Mouse (Mus musculus): ENCODE measurements around the gene Gm3238. TPM values are rescaled to one million over a fixed set of nuclear protein-coding genes. Genes with fewer than 3 reads are reported as not detected.
A peak's percentile ranks its signal among the peaks of the same experiment; 100 is the strongest.
"Not testable (repeated sequence)": the region's sequence is repeated elsewhere in the genome, so short reads cannot be mapped to it uniquely, and the experiment has no call there.

The Gm3238 gene
- total and polyA plus RNA-seq, 3 experiments = not detected

DNA sequence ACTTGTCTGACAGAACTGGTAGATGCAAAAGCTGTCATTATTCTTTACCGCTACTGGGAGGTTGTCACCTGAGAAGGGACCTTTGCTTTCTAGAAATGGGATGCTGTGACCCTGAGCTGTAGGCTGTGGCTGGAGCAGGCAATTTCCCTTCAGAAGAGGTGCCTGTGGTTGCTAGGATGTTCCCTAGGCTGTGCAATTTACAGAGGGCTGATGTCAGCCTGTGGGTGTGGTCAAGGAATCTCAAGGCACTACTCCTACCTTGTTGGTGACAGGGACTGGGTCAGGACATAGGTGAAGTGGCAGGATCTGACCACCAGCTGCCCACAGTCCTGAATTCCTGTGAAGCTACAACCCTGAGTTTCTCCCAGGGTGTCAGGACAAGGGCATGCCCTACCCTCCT lies 1.4 kb downstream of the Gm3238 start:
- Histone ChIP-seq H3K4me3 (replicated peaks in 1 of 3; ENCODE audit: low read depth in 2 of 3, low read length in 2 of 3, poor library complexity in 1 of 3) (no peak overlapping the region), H3K27me3 (replicated peaks) (peaks cover 42% of the 10 kb centered on the region), H3K79me2 (replicated peaks; ENCODE audit: control insufficient read depth, extremely low read depth, insufficient read depth, poor library complexity, severe bottlenecking) (no peaks in the 10 kb centered on the region), H3K9ac (ENCODE audit: insufficient read depth, low read depth) (no peak overlapping the region), H3K36me3 (replicated peaks in 1 of 2; ENCODE audit: control insufficient read depth in 1 of 2, insufficient read depth in 1 of 2, low read length in 1 of 2) (no peaks in the 10 kb centered on the region), H3K9me3 (replicated peaks; ENCODE audit: low read length) (no peaks in the 10 kb centered on the region), H3K4me2 (ENCODE audit: insufficient read depth, low read depth, poor library complexity, severe bottlenecking) (no peak overlapping the region), H3K27ac (ENCODE audit: insufficient read depth, low read depth) (no peak overlapping the region), H3K4me1 (ENCODE audit: control insufficient read depth in 1 of 2, insufficient read depth in 2 of 2) (no peaks in the 10 kb centered on the region)
- no peak for DNase-seq (ENCODE audit: extremely low read depth)
- TF ChIP-seq CTCF (conservative IDR thresholded peaks at IDR 0.05 in 1 of 2, IDR thresholded peaks at IDR 0.05 in 1 of 2; ENCODE audit: low read depth in 2 of 2, low read length in 2 of 2) (no peak), JUN (IDR thresholded peaks at IDR 0.05; ENCODE audit: insufficient read depth, low read depth, low read length) (no peak), TBP (conservative IDR thresholded peaks at IDR 0.05; ENCODE audit: low read depth, low read length) (no peak)
- dilution Hi-C loops (cut with MboI; ENCODE audit: extremely low pct_ligation_motif_present, extremely low pct_unique_long_range_greater_than_20kb, low sequenced_read_pairs) = no loop called here
- in situ Hi-C loops (cut with MboI; ENCODE audit: low pct_ligation_motif_present, low pct_unique_long_range_greater_than_20kb, low sequenced_read_pairs) = no loop called here

GRCm38 (mm10) chr10:77759582-77759981 lies 11.5 kb downstream of the Gm3238 start, which contains the start of gene Gm3233:
Gene Gm3233 (minus strand): TSS chr10:77759682.
- in situ Hi-C loops (cut with MboI; ENCODE audit: low pct_ligation_motif_present, low pct_unique_long_range_greater_than_20kb, low sequenced_read_pairs) = not testable (repeated sequence)

DNA sequence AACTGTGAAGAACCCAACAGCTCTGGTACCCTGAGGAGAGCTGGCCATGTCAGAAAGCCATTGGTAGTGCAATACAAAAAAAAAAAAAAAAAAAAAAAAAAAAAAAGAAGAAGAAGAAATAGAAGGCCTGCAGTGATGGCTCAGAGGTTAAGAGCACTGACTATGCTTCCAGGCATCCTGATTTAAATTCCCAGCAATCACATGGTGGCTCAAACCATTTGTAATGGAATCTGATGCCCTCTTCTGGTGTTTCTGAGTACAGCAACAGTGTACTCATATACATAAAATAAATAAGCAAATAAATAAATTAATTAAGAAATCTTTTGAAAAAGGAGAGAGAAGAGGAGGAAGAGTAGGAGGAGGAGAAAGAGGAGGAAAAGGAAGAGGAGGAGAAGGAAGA lies 17.7 kb downstream of the Gm3238 start:
- Histone ChIP-seq H3K9me3 (replicated peaks; ENCODE audit: low read length) (peaks cover 7% of the 10 kb centered on the region), H3K27me3 (replicated peaks) (peaks cover 34% of the 10 kb centered on the region), H3K27ac (ENCODE audit: insufficient read depth, low read depth) (no peak overlapping the region), H3K4me2 (ENCODE audit: insufficient read depth, low read depth, poor library complexity, severe bottlenecking) (peak overlapping the region; percentile 26; the same call in 1 of the 2 replicates), H3K36me3 (replicated peaks in 1 of 2; ENCODE audit: control insufficient read depth in 1 of 2, insufficient read depth in 1 of 2, low read length in 1 of 2) (no peaks in the 10 kb centered on the region), H3K79me2 (replicated peaks; ENCODE audit: control insufficient read depth, extremely low read depth, insufficient read depth, poor library complexity, severe bottlenecking) (no peaks in the 10 kb centered on the region), H3K9ac (ENCODE audit: insufficient read depth, low read depth) (no peak overlapping the region), H3K4me1 (ENCODE audit: control insufficient read depth in 1 of 2, insufficient read depth in 2 of 2) (no peaks in the 10 kb centered on the region), H3K4me3 (replicated peaks in 1 of 3; ENCODE audit: low read depth in 2 of 3, low read length in 2 of 3, poor library complexity in 1 of 3) (no peak overlapping the region)
- dilution Hi-C loops (cut with MboI; ENCODE audit: extremely low pct_ligation_motif_present, extremely low pct_unique_long_range_greater_than_20kb, low sequenced_read_pairs) = no loop called here
- no peak for DNase-seq (ENCODE audit: extremely low read depth)
- in situ Hi-C loops (cut with MboI; ENCODE audit: low pct_ligation_motif_present, low pct_unique_long_range_greater_than_20kb, low sequenced_read_pairs) = no loop called here
- TF ChIP-seq EP300 (IDR thresholded peaks at IDR 0.05; ENCODE audit: low read length) = no peak
- no peak for TF ChIP-seq TCF12 (IDR thresholded peaks at IDR 0.05; ENCODE audit: low read depth, low read length)
- TF ChIP-seq HCFC1 (IDR thresholded peaks at IDR 0.05; ENCODE audit: low read depth, low read length) = no peak
- TF ChIP-seq MEF2A (IDR thresholded peaks at IDR 0.05; ENCODE audit: borderline replicate concordance, low read depth, low read length) = no peak
- no peak for TF ChIP-seq USF1 (IDR thresholded peaks at IDR 0.05; ENCODE audit: low read depth, low read length)
- TF ChIP-seq JUND (conservative IDR thresholded peaks at IDR 0.05; ENCODE audit: low read depth, low read length) = no peak
- TF ChIP-seq CTCF (conservative IDR thresholded peaks at IDR 0.05 in 1 of 2, IDR thresholded peaks at IDR 0.05 in 1 of 2; ENCODE audit: low read depth in 2 of 2, low read length in 2 of 2) = peak in 1 of 2 experiments; percentile 51; a peak in 2 of 4 replicates
- TF ChIP-seq MAZ (IDR thresholded peaks at IDR 0.05; ENCODE audit: low read depth, low read length) = no peak
- TF ChIP-seq MYC (IDR thresholded peaks at IDR 0.05; ENCODE audit: low read depth, low read length) = 0 out of 2 replicates have a peak, but pooled peaks have one; percentile 23
- peak; percentile 49 for TF ChIP-seq RAD21 (IDR thresholded peaks at IDR 0.05; ENCODE audit: low read depth, low read length)
- TF ChIP-seq KAT2A (IDR thresholded peaks at IDR 0.05; ENCODE audit: insufficient replicate concordance, low read length) = no peak
- TF ChIP-seq SMC3 (IDR thresholded peaks at IDR 0.05; ENCODE audit: low read depth, low read length) = peak; percentile 39
- no peak for TF ChIP-seq USF2 (conservative IDR thresholded peaks at IDR 0.05; ENCODE audit: low read depth, low read length)
- TF ChIP-seq TBP (conservative IDR thresholded peaks at IDR 0.05; ENCODE audit: low read depth, low read length) = no peak
- no peak for TF ChIP-seq ZMIZ1 (IDR thresholded peaks at IDR 0.05; ENCODE audit: low read depth, low read length)
- TF ChIP-seq NRF1 (IDR thresholded peaks at IDR 0.05; ENCODE audit: low read depth, low read length) = no peak
- no peak for TF ChIP-seq MAFK (IDR thresholded peaks at IDR 0.05; ENCODE audit: insufficient replicate concordance, low read length)
- no peak for TF ChIP-seq POLR2A (IDR thresholded peaks at IDR 0.05; ENCODE audit: low read depth, low read length)

More at GRCm38 (mm10) chr10:77759582-77759981, 11.5 kb downstream of the Gm3238 start, which contains the start of gene Gm3233:
- H3K79me2 ChIP-seq (replicated peaks; ENCODE audit: control insufficient read depth, extremely low read depth, insufficient read depth, poor library complexity, severe bottlenecking); dilution Hi-C loops (cut with MboI; ENCODE audit: extremely low pct_ligation_motif_present, extremely low pct_unique_long_range_greater_than_20kb, low sequenced_read_pairs); DNase-seq (ENCODE audit: extremely low read depth); H3K4me1 ChIP-seq (ENCODE audit: control insufficient read depth in 1 of 2, insufficient read depth in 2 of 2); H3K9me3 ChIP-seq (replicated peaks; ENCODE audit: low read length); H3K4me2 ChIP-seq (ENCODE audit: insufficient read depth, low read depth, poor library complexity, severe bottlenecking); H3K27ac ChIP-seq (ENCODE audit: insufficient read depth, low read depth); H3K36me3 ChIP-seq (replicated peaks in 1 of 2; ENCODE audit: control insufficient read depth in 1 of 2, insufficient read depth in 1 of 2, low read length in 1 of 2); H3K9ac ChIP-seq (ENCODE audit: insufficient read depth, low read depth); H3K4me3 ChIP-seq (replicated peaks in 1 of 3; ENCODE audit: low read depth in 2 of 3, low read length in 2 of 3, poor library complexity in 1 of 3): not testable (repeated sequence)
- peaks cover 39% of the 10 kb centered on the region for H3K27me3 ChIP-seq (replicated peaks)

Data from CH12.LX (cell line).